Mouse (Mus musculus): ENCODE results near the gene Srsf11. TPM values are rescaled to one million over a fixed set of nuclear protein-coding genes. Genes with fewer than 3 reads are reported as not detected.

Gene Srsf11
- polyA plus RNA-seq (2012; rRNA removed) (634 and 931 TPM in 2 replicates), polyA plus RNA-seq (2014; fragmentation: Nextera tagmentation; extraction: Ambion mirVana) (299 and 323 TPM in 2 replicates)

- DNase-seq (ENCODE audit: low spot score) (peak; percentile 96), ATAC-seq (ENCODE audit: low FRiP score, low read depth) (peak; percentile 96)
- TF ChIP-seq POLR2A (IDR thresholded peaks at IDR 0.05; ENCODE audit: borderline replicate concordance, extremely low read depth, insufficient read depth, insufficient read length), result peak; percentile 66; the same call in 1 of the 2 replicates
- under 1% methylated on average over 55 of the region's 55 CpGs for WGBS
- Histone ChIP-seq H3K4me2 (replicated peaks; ENCODE audit: low read depth, low read length, severe bottlenecking) (peak within 1 kb of the TSS; percentile 72), H3K4me1 (ENCODE audit: control insufficient read depth, insufficient read depth, low read length) (peaks cover 15% of the 10 kb centered on the region), H3K27me3 (ENCODE audit: control insufficient read depth, insufficient read depth, low read length) (no peaks in the 10 kb centered on the region), H3K27ac (replicated peaks; ENCODE audit: low read depth, low read length) (peak within 1 kb of the TSS; percentile 83), H3K9ac (ENCODE audit: low read depth, low read length, severe bottlenecking) (peak within 1 kb of the TSS; percentile 94), H3K36me3 (ENCODE audit: control insufficient read depth, insufficient read depth, low read length) (no peaks in the 10 kb centered on the region), H3K9me3 (ENCODE audit: control insufficient read depth, low read length) (no peaks in the 10 kb centered on the region), H3K4me3 (replicated peaks; ENCODE audit: low read length) (peak within 1 kb of the TSS; percentile 77)
Measured at GRCm38 (mm10) chr3:158036329-158036988, at the start of gene Srsf11, which contains the start of gene Lrrc40. Gene Srsf11, minus strand, starts transcription at chr3:158036639. Gene Lrrc40, plus strand, starts transcription at chr3:158036662.

GRCm38 (mm10) chr3:158077828-158078227, 41.4 kb upstream of the Srsf11 start:
- H3K4me1 ChIP-seq (ENCODE audit: control insufficient read depth, insufficient read depth, low read length), result no peaks in the 10 kb centered on the region
- H3K9ac ChIP-seq (ENCODE audit: low read depth, low read length, severe bottlenecking), result no peak overlapping the region
- H3K27ac ChIP-seq (replicated peaks; ENCODE audit: low read depth, low read length), result no peak overlapping the region
- H3K4me3 ChIP-seq (replicated peaks; ENCODE audit: low read length), result no peak overlapping the region
- no peak for TF ChIP-seq POLR2A (IDR thresholded peaks at IDR 0.05; ENCODE audit: borderline replicate concordance, extremely low read depth, insufficient read depth, insufficient read length)
- no peak for DNase-seq (ENCODE audit: low spot score)
- H3K9me3 ChIP-seq (ENCODE audit: control insufficient read depth, low read length), result no peaks in the 10 kb centered on the region
- H3K36me3 ChIP-seq (ENCODE audit: control insufficient read depth, insufficient read depth, low read length), result no peaks in the 10 kb centered on the region
- H3K27me3 ChIP-seq (ENCODE audit: control insufficient read depth, insufficient read depth, low read length), result no peaks in the 10 kb centered on the region
- ATAC-seq (ENCODE audit: low FRiP score, low read depth), result no peak
- WGBS, result 79% methylated on average over 5 of the region's 5 CpGs
- H3K4me2 ChIP-seq (replicated peaks; ENCODE audit: low read depth, low read length, severe bottlenecking), result no peak overlapping the region

- no peaks in the 10 kb centered on the region for H3K4me1 ChIP-seq (ENCODE audit: control insufficient read depth, insufficient read depth, low read length)
- WGBS, result 35% methylated on average over 1 of the region's 1 CpGs
- no peak for DNase-seq (ENCODE audit: low spot score)
- ATAC-seq (ENCODE audit: low FRiP score, low read depth), result no peak
- no peak overlapping the region for H3K4me3 ChIP-seq (replicated peaks; ENCODE audit: low read length)
- H3K27ac ChIP-seq (replicated peaks; ENCODE audit: low read depth, low read length), result no peak overlapping the region
- TF ChIP-seq POLR2A (IDR thresholded peaks at IDR 0.05; ENCODE audit: borderline replicate concordance, extremely low read depth, insufficient read depth, insufficient read length), result no peak
- no peak overlapping the region for H3K9ac ChIP-seq (ENCODE audit: low read depth, low read length, severe bottlenecking)
- H3K4me2 ChIP-seq (replicated peaks; ENCODE audit: low read depth, low read length, severe bottlenecking), result no peak overlapping the region
- H3K36me3 ChIP-seq (ENCODE audit: control insufficient read depth, insufficient read depth, low read length), result no peaks in the 10 kb centered on the region
- no peaks in the 10 kb centered on the region for H3K27me3 ChIP-seq (ENCODE audit: control insufficient read depth, insufficient read depth, low read length)
- no peaks in the 10 kb centered on the region for H3K9me3 ChIP-seq (ENCODE audit: control insufficient read depth, low read length)
Measured at GRCm38 (mm10) chr3:158077380-158077772, 40.9 kb upstream of the Srsf11 start.

- no peak for ATAC-seq (ENCODE audit: low FRiP score, low read depth)
- 46% methylated on average over 4 of the region's 4 CpGs for WGBS
- Histone ChIP-seq H3K4me3 (replicated peaks; ENCODE audit: low read length) (no peak overlapping the region), H3K36me3 (ENCODE audit: control insufficient read depth, insufficient read depth, low read length) (no peaks in the 10 kb centered on the region), H3K9me3 (ENCODE audit: control insufficient read depth, low read length) (no peaks in the 10 kb centered on the region), H3K27me3 (ENCODE audit: control insufficient read depth, insufficient read depth, low read length) (no peaks in the 10 kb centered on the region), H3K4me1 (ENCODE audit: control insufficient read depth, insufficient read depth, low read length) (no peaks in the 10 kb centered on the region), H3K4me2 (replicated peaks; ENCODE audit: low read depth, low read length, severe bottlenecking) (no peak overlapping the region), H3K27ac (replicated peaks; ENCODE audit: low read depth, low read length) (no peak overlapping the region), H3K9ac (ENCODE audit: low read depth, low read length, severe bottlenecking) (no peak overlapping the region)
- peak; percentile 61 for DNase-seq (ENCODE audit: low spot score)
- no peak for TF ChIP-seq POLR2A (IDR thresholded peaks at IDR 0.05; ENCODE audit: borderline replicate concordance, extremely low read depth, insufficient read depth, insufficient read length)
Measured at GRCm38 (mm10) chr3:158076685-158077379, 40.4 kb upstream of the Srsf11 start.

- ATAC-seq (ENCODE audit: low FRiP score, low read depth) (no peak), DNase-seq (ENCODE audit: low spot score) (no peak)
- TF ChIP-seq POLR2A (IDR thresholded peaks at IDR 0.05; ENCODE audit: borderline replicate concordance, extremely low read depth, insufficient read depth, insufficient read length), result no peak
- Histone ChIP-seq H3K4me1 (ENCODE audit: control insufficient read depth, insufficient read depth, low read length) (no peaks in the 10 kb centered on the region), H3K9ac (ENCODE audit: low read depth, low read length, severe bottlenecking) (no peak overlapping the region), H3K9me3 (ENCODE audit: control insufficient read depth, low read length) (no peaks in the 10 kb centered on the region), H3K4me2 (replicated peaks; ENCODE audit: low read depth, low read length, severe bottlenecking) (no peak overlapping the region), H3K36me3 (ENCODE audit: control insufficient read depth, insufficient read depth, low read length) (no peaks in the 10 kb centered on the region), H3K27me3 (ENCODE audit: control insufficient read depth, insufficient read depth, low read length) (no peaks in the 10 kb centered on the region), H3K4me3 (replicated peaks; ENCODE audit: low read length) (no peak overlapping the region), H3K27ac (replicated peaks; ENCODE audit: low read depth, low read length) (no peak overlapping the region)
- 88% methylated on average over 2 of the region's 2 CpGs for WGBS
Measured at GRCm38 (mm10) chr3:158075004-158075403, 38.6 kb upstream of the Srsf11 start.

Data from limb, embryonic 14.5 days (tissue).